Mouse (Mus musculus) colon, adult 2 months (tissue): ENCODE results near the gene Gm12845. TPM values are rescaled to one million over a fixed set of nuclear protein-coding genes. Genes with fewer than 3 reads are reported as not detected.

Experiments used
- polyA plus RNA-seq: library from polyadenylated mRNA; depleted of rRNA; stranded (reverse); fragments of >200 nt; gene quantifications from 2 replicates; pipeline ENCODE4 v1.2.3, GENCODE M21; 2012; rRNA removed

Gm12845 gene
- polyA plus RNA-seq, result not detected in 2 replicates

GRCm38 (mm10) chr4:117724112-117724511, at the start of gene Gm12845:
Gene Gm12845, plus strand, starts transcription at chr4:117724412.

GRCm38 (mm10) chr4:117681931-117682461, 42.2 kb upstream of the Gm12845 start, which contains the start of gene Dmap1:
Gene Dmap1, minus strand, starts transcription at chr4:117682273.

GRCm38 (mm10) chr4:117765416-117765815, 41.2 kb downstream of the Gm12845 start, which contains the start of gene Klf17:
Gene Klf17, minus strand, starts transcription at chr4:117765648.

Other genes starting within 250 kb of the Gm12845 start
- gene Rnf220, start 227.4 kb upstream of the Gm12845 start, polyA plus RNA-seq, result 78.1 and 86.7 TPM in 2 replicates
- gene Eri3, start 174.0 kb upstream of the Gm12845 start, polyA plus RNA-seq, result 94.0 and 95.7 TPM in 2 replicates
- 16.2 and 17.8 TPM in 2 replicates for gene Dmap1, start 42.1 kb upstream of the Gm12845 start, polyA plus RNA-seq
- 0.12 TPM in 1 of 2 replicates, not detected in the other for gene Klf17, start 41.2 kb downstream of the Gm12845 start, polyA plus RNA-seq
- 41.1 and 41.5 TPM in 2 replicates for gene Slc6a9, start 110.1 kb downstream of the Gm12845 start, polyA plus RNA-seq
- 1.5 and 1.6 TPM in 2 replicates for gene Ccdc24, start 148.1 kb downstream of the Gm12845 start, polyA plus RNA-seq
- gene B4galt2, start 159.1 kb downstream of the Gm12845 start, polyA plus RNA-seq, result 22.7 and 25.1 TPM in 2 replicates
- 433 and 669 TPM in 2 replicates for gene Atp6v0b, start 162.9 kb downstream of the Gm12845 start, polyA plus RNA-seq
- 12.2 and 13.1 TPM in 2 replicates for gene Dph2, start 167.6 kb downstream of the Gm12845 start, polyA plus RNA-seq
- 47.9 and 48.4 TPM in 2 replicates for gene Ipo13, start 190.6 kb downstream of the Gm12845 start, polyA plus RNA-seq
- gene Artn, start 205.4 kb downstream of the Gm12845 start, polyA plus RNA-seq, result 6.6 and 6.8 TPM in 2 replicates